Mouse (Mus musculus) spleen, adult 2 months (tissue): ENCODE results near the gene Neu1.

Source experiments
- CTCF ChIP-seq: fragments of 200-500 bp; IDR thresholded peaks from 2 replicates; pipeline ENCODE4 v1.5.1; 2011; ENCODE audit warnings: mild to moderate bottlenecking, inconsistent platforms; ENCODE audit not compliant: insufficient read depth, insufficient read length, insufficient replicate concordance; ENCODE audit errors: extremely low read depth
- POLR2A ChIP-seq: fragments of 200-500 bp; IDR thresholded peaks from 2 replicates; pipeline ENCODE4 v1.6.1; 2011; ENCODE audit warnings: low read depth, low read length, inconsistent platforms

DNA sequence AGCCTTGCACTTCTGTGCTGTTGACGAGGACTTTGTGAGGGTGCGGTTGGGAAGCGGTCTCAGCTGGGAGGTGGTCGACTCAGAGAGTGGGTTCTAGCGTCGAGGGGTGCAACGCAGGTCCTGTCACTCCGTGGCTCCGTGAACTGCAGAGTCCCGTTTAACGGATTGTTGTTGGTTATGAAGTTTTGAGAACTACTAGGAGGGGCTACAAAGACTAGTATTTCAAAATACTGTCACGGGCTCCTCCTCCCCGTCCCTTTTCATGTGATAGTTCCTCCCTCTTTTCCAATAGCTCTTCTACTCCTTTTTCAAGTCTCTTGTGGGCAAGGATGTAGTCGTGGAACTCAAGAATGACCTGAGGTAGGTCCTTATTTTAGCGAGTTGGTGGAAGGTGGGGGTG is 51.3 kb downstream of the Neu1 start:
- TF ChIP-seq POLR2A, result no peak
- no peak for TF ChIP-seq CTCF
